Mouse (Mus musculus): ENCODE data around the gene Pax1.

- no peak for TF ChIP-seq CTCF (IDR thresholded peaks at IDR 0.05; ENCODE audit: low read depth, low read length)
- no peak for TF ChIP-seq POLR2A (IDR thresholded peaks at IDR 0.05; ENCODE audit: extremely low read depth, insufficient read depth, low read length)
These were observed 21.6 kb downstream of the Pax1 start for GRCm38 (mm10) chr2:147383373-147383772.

Data from liver, adult 2 months (tissue).